Mouse (Mus musculus) stomach, postnatal 0 days (tissue): Measurements from ENCODE around the gene Tnr.

Source experiments
- CTCF ChIP-seq: IDR thresholded peaks from 2 replicates; pipeline ENCODE4 v1.5.1; 2016; ENCODE audit warnings: antibody characterized with exemption, low read depth, mild to moderate bottlenecking, moderate library complexity
- EP300 ChIP-seq: optimal IDR thresholded peaks from 2 replicates; pipeline ENCODE3; 2016; ENCODE audit warnings: antibody characterized with exemption

DNA sequence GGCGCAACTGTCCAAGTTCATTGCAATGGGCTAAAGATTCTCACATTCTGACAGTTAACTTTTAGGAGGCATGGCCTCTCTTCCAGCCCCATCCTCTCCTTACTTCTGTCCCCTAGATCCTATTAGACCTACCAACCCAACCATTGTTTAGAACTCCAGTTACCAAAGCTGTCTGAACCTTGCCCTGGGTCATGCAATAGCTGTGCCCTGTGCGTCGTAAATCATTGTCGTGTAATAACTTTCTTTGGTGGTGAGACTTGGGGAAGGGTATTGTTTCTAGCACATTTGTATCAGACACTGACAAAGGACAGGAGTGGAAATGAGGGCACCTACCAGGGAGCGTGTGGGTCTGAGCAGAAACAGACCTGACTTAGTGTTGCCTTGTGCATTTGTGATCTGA, 401.1 kb downstream of the Tnr start:
- TF ChIP-seq EP300: no peak
- no peak for TF ChIP-seq CTCF
